Mouse (Mus musculus) liver, adult 2 months (tissue): ENCODE measurements at regions not wholly inside any gene's neighbourhood (a gene's known extent, or its start where the extent isn't known, plus 50 kb on each side); places are given as distances from the start of the nearest gene placed in this dataset.

ENCODE experiments used
- DNase-seq: peaks from one replicate; pipeline ENCODE4 v3.0.0-alpha.2; 2011; ENCODE audit warnings: low read depth, low spot score; ENCODE audit errors: extremely low read depth
- H3K27ac ChIP-seq: fragments of 200-500 bp; replicated peaks from 2 replicates; pipeline ENCODE4 v1.5.1; 2012; ENCODE audit warnings: low read depth, mild to moderate bottlenecking, control low read depth, inconsistent platforms, low read length; ENCODE audit not compliant: insufficient read depth
- H3K27me3 ChIP-seq: fragments of 200-500 bp; 2 replicates; pipeline ENCODE4 v1.6.1; 2012; ENCODE audit warnings: mild to moderate bottlenecking, moderate library complexity, low read length, inconsistent platforms; ENCODE audit not compliant: control insufficient read depth, insufficient read depth
- H3K36me3 ChIP-seq: fragments of 200-500 bp; 2 replicates; pipeline ENCODE4 v1.6.1; 2012; ENCODE audit warnings: low read length, inconsistent platforms; ENCODE audit not compliant: control insufficient read depth, insufficient read depth
- H3K4me1 ChIP-seq: fragments of 200-500 bp; 2 replicates; pipeline ENCODE4 v1.6.1; 2011; ENCODE audit warnings: low read length; ENCODE audit not compliant: control insufficient read depth, insufficient read depth
- H3K4me3 ChIP-seq: fragments of 200-500 bp; 2 replicates; pipeline ENCODE4 v1.5.1; 2011; ENCODE audit warnings: low read depth, mild to moderate bottlenecking, control low read depth, low read length, moderate library complexity; ENCODE audit not compliant: insufficient read depth
- H3K79me2 ChIP-seq: fragments of 200-500 bp; 2 replicates; pipeline ENCODE4 v1.6.1; 2012; ENCODE audit warnings: inconsistent platforms, mild to moderate bottlenecking, low read length, moderate library complexity; ENCODE audit not compliant: control insufficient read depth, insufficient read depth
- H3K9ac ChIP-seq: fragments of 200-500 bp; 2 replicates; pipeline ENCODE4 v1.6.1; 2012; ENCODE audit warnings: low read depth, mild to moderate bottlenecking, control low read depth, inconsistent platforms, low read length
- CTCF ChIP-seq: fragments of 200-500 bp; IDR thresholded peaks from 2 replicates; pipeline ENCODE4 v1.5.1; 2011; ENCODE audit warnings: low read depth, low read length, control low read depth
- POLR2A ChIP-seq: fragments of 200-500 bp; IDR thresholded peaks from 2 replicates; pipeline ENCODE4 v1.6.1; 2011; ENCODE audit warnings: low read length, control low read depth; ENCODE audit not compliant: insufficient read depth; ENCODE audit errors: extremely low read depth
- WGBS: fragments of 180-500 bp; shearing (Covaris S2); methylation state at CpG from one replicate; pipeline ENCODE4 v1.1.7; 2018; 5-methylcytosine and 5-hydroxymethylcytosine counted together

DNA sequence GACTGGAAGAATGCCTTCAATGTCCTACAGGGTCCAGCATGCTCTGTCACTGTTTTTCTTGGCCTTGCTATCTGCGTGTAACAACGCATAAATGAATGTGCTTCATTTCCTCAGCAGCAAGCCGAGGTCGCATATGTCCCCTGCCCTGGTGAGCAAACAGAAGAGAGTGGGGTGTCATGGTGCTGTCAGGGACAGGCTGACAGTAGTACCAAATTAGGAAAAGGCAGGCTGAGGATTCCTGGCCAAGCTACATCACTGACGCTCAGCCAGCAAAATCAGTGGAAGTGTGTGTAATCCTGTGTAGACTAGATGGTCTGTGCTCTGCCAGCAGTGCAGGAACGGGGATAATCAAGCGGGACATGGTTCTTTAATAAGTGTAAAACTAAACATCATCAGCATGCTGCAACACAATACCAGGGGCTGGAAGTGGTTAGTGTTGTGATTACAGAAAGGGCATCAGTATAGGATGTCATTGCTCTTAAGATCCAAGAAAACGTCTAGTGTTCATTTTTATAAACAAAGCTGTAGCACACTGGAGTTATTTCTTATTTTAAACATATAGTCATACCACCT, 77.6 kb upstream of the Bnc2 start:
- TF ChIP-seq CTCF = no peak
- TF ChIP-seq POLR2A = no peak
- Histone ChIP-seq H3K27ac (no peak overlapping the region), H3K4me1 (no peaks in the 10 kb centered on the region), H3K36me3 (no peaks in the 10 kb centered on the region), H3K27me3 (no peaks in the 10 kb centered on the region), H3K79me2 (no peaks in the 10 kb centered on the region), H3K4me3 (no peak overlapping the region), H3K9ac (no peak overlapping the region)
- WGBS = 57% methylated on average over 8 of the region's 8 CpGs
- no peak for DNase-seq

DNA sequence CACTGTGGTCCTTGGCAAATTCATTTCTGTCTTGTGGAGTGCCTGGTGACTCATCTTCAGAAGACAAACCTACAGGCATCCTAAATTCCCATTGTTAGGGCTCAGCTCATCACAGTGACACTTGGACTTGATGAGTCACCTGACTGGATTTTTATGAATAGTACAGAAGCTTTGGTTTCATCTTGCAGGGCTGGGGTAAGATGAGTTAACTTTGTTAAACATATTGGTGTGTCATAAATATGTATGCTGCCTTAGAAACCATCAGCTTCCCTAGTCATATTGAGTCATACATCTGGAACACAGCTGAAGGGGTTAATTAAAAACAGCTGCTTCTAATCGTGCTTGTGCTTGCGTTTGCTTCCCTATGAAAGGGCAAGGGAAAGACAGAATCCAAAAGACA, 66.2 kb upstream of the Bnc2 start:
- no peaks in the 10 kb centered on the region for H3K36me3 ChIP-seq
- no peak for TF ChIP-seq CTCF
- TF ChIP-seq POLR2A = no peak
- no peaks in the 10 kb centered on the region for H3K27me3 ChIP-seq
- H3K4me1 ChIP-seq = no peaks in the 10 kb centered on the region
- no peak overlapping the region for H3K27ac ChIP-seq
- no peak for DNase-seq
- H3K9ac ChIP-seq = no peak overlapping the region
- WGBS = 51% methylated on average over 2 of the region's 2 CpGs
- no peaks in the 10 kb centered on the region for H3K79me2 ChIP-seq
- no peak overlapping the region for H3K4me3 ChIP-seq

GRCm38 (mm10) chr4:84740816-84741215, 65.7 kb upstream of the Bnc2 start:
- TF ChIP-seq POLR2A (no peak), CTCF (no peak)
- H3K36me3 ChIP-seq = no peaks in the 10 kb centered on the region
- no peak overlapping the region for H3K9ac ChIP-seq
- 73% methylated on average over 2 of the region's 3 CpGs for WGBS
- H3K79me2 ChIP-seq = no peaks in the 10 kb centered on the region
- H3K27me3 ChIP-seq = no peaks in the 10 kb centered on the region
- no peaks in the 10 kb centered on the region for H3K4me1 ChIP-seq
- H3K27ac ChIP-seq = no peak overlapping the region
- DNase-seq = no peak
- H3K4me3 ChIP-seq = no peak overlapping the region
